In genomic region chr4:150655989-150656388, GRCm38 (mm10) we compare ENCODE assay signal across 8 mouse cellular contexts. TPM values are rescaled to one million over a fixed set of nuclear protein-coding genes. Genes with fewer than 3 reads are reported as not detected.
DNase-seq lines count a peak whose midpoint lies in the region; ATAC-seq and TF ChIP-seq lines count a peak whose summit lies in the region.

No protein-coding gene starts in this region.

- H3K4me1 ChIP-seq in G1E (ENCODE audit: insufficient read depth, low read depth, low read length) = peaks cover 34% of the 10 kb centered on the region
- peaks cover 22% of the 10 kb centered on the region for H3K4me1 ChIP-seq in hindbrain, embryonic 10.5 days (replicated peaks)
- no peaks in the 10 kb centered on the region; the same call in 1 of the 2 replicates for H3K4me1 ChIP-seq in lung, embryonic 16.5 days (replicated peaks; ENCODE audit: control insufficient read depth, insufficient read depth, low read length)
- peaks cover 3% of the 10 kb centered on the region; the same call in 1 of the 2 replicates for H3K4me1 ChIP-seq in thymus, adult 2 months (replicated peaks; ENCODE audit: control insufficient read depth, insufficient read depth, low read length)

- H3K27ac ChIP-seq in hindbrain, embryonic 10.5 days = no peak overlapping the region
- H3K27ac ChIP-seq in lung, embryonic 16.5 days (ENCODE audit: low read length) = no peak overlapping the region
- no peak overlapping the region for H3K27ac ChIP-seq in thymus, adult 2 months (ENCODE audit: control insufficient read depth, insufficient read depth, low read length)

- H3K9me3 ChIP-seq in G1E (replicated peaks) = peaks cover 5% of the 10 kb centered on the region; the same call in 1 of the 2 replicates
- H3K9me3 ChIP-seq in hindbrain, embryonic 10.5 days = peaks cover 6% of the 10 kb centered on the region; the same call in 1 of the 2 replicates
- 0 out of 2 replicates have a peak, but pooled peaks cover 3% of the 10 kb centered on the region for H3K9me3 ChIP-seq in lung, embryonic 16.5 days (ENCODE audit: control insufficient read depth, low read length)

- H3K27me3 ChIP-seq in G1E (ENCODE audit: insufficient read depth, low read length) = peaks cover 22% of the 10 kb centered on the region
- H3K27me3 ChIP-seq in hindbrain, embryonic 10.5 days (ENCODE audit: insufficient read depth, poor library complexity, severe bottlenecking) = peaks cover 50% of the 10 kb centered on the region
- H3K27me3 ChIP-seq in lung, embryonic 16.5 days (ENCODE audit: control insufficient read depth, insufficient read depth, low read depth, low read length) = peaks cover 17% of the 10 kb centered on the region
- peaks cover 5% of the 10 kb centered on the region; the same call in 1 of the 2 replicates for H3K27me3 ChIP-seq in thymus, adult 2 months (ENCODE audit: control insufficient read depth, insufficient read depth, low read length)

- H3K9ac ChIP-seq in lung, embryonic 16.5 days (ENCODE audit: low read length) = peak overlapping the region; percentile 46; the same call in 1 of the 2 replicates

- 7% methylated on average over 17 of the region's 17 CpGs for WGBS in hindbrain, embryonic 10.5 days
- 2% methylated on average over 17 of the region's 17 CpGs for whole genome bisulfite sequencing in lung, embryonic 16.5 days
- 7% methylated on average over 17 of the region's 17 CpGs for WGBS in thymus, adult 2 months

- no peak overlapping the region; the same call in 1 of the 2 replicates for H3K4me3 ChIP-seq in G1E (ENCODE audit: low read depth, low read length)
- peak overlapping the region; percentile 26; the same call in 1 of the 2 replicates for H3K4me3 ChIP-seq in hindbrain, embryonic 10.5 days
- no peak overlapping the region for H3K4me3 ChIP-seq in lung, embryonic 16.5 days (ENCODE audit: low read length)
- H3K4me3 ChIP-seq in thymus, adult 2 months (ENCODE audit: control insufficient read depth, insufficient read depth, low read length) = no peak overlapping the region

- no peaks in the 10 kb centered on the region for H3K36me3 ChIP-seq in G1E (replicated peaks)
- no peaks in the 10 kb centered on the region for H3K36me3 ChIP-seq in hindbrain, embryonic 10.5 days
- H3K36me3 ChIP-seq in lung, embryonic 16.5 days (ENCODE audit: control insufficient read depth, insufficient read depth, low read length) = no peaks in the 10 kb centered on the region
- no peaks in the 10 kb centered on the region for H3K36me3 ChIP-seq in thymus, adult 2 months (ENCODE audit: control insufficient read depth, insufficient read depth, low read length)

- ATAC-seq in G1E (ENCODE audit: extremely low read depth, insufficient number of reproducible peaks, low FRiP score, poor library complexity, severe bottlenecking) = peak; percentile 66
- peak; percentile 62 for ATAC-seq in frontal cortex, adult (ENCODE audit: low TSS enrichment)
- ATAC-seq in lung, embryonic 16.5 days (ENCODE audit: low read depth) = peak; percentile 78

- peak; percentile 87 for DNase-seq in G1E (ENCODE audit: low spot score)
- DNase-seq in cerebellum, adult 8-10 months = peak; percentile 81
- peak; percentile 87 for DNase-seq in hindbrain, embryonic 10.5 days (ENCODE audit: low spot score)
- peak; percentile 71 for DNase-seq in layer of hippocampus, adult 9-10 months (ENCODE audit: low spot score)
- peak; percentile 57 for DNase-seq in ovary, adult 18-20 months (ENCODE audit: low spot score)
- peak; percentile 79 for DNase-seq in thymus, adult 2 months

- peak; percentile 85 for TF ChIP-seq CTCF in G1E (IDR thresholded peaks at IDR 0.05; ENCODE audit: low read depth, low read length)
- TF ChIP-seq CTCF in thymus, adult 2 months (IDR thresholded peaks at IDR 0.05; ENCODE audit: borderline replicate concordance, control insufficient read depth, extremely low read depth, insufficient read depth, low read length, poor library complexity) = peak; percentile 92; the same call in 1 of the 2 replicates

- no peak for TF ChIP-seq POLR2A in thymus, adult 2 months (IDR thresholded peaks at IDR 0.05; ENCODE audit: control insufficient read depth, extremely low read depth, insufficient read depth, low read length, poor library complexity)

- H3K4me2 ChIP-seq in lung, embryonic 16.5 days (ENCODE audit: low read depth, low read length) = peak overlapping the region; percentile 35; the same call in 1 of the 2 replicates

RNA-seq across cellular contexts. Expression of gene Slc45a1, which starts 4.0 kb away (rescaled TPM):
- total RNA-seq in G1E (2014; fragmentation: Nextera tagmentation) = not detected in 2 replicates
- total RNA-seq in G1E (2017) = 0.22 TPM in 1 of 2 replicates, not detected in the other
- not detected in 2 replicates for polyA plus RNA-seq in G1E (2012)
- polyA plus RNA-seq in hindbrain, embryonic 10.5 days (2016; fragmentation: Nextera tagmentation; extraction: Ambion mirVana) = 2.9 and 8.4 TPM in 2 replicates
- polyA plus RNA-seq in lung, embryonic 16.5 days (2015; fragmentation: Nextera tagmentation; extraction: Ambion mirVana) = 0.14 and 0.15 TPM in 2 replicates
- polyA plus RNA-seq in thymus, adult 2 months (2012; rRNA removed) = 0.03 TPM in 1 of 2 replicates, not detected in the other
